Mouse (Mus musculus): ENCODE data around the gene Smco3.

Gene Smco3

DNA sequence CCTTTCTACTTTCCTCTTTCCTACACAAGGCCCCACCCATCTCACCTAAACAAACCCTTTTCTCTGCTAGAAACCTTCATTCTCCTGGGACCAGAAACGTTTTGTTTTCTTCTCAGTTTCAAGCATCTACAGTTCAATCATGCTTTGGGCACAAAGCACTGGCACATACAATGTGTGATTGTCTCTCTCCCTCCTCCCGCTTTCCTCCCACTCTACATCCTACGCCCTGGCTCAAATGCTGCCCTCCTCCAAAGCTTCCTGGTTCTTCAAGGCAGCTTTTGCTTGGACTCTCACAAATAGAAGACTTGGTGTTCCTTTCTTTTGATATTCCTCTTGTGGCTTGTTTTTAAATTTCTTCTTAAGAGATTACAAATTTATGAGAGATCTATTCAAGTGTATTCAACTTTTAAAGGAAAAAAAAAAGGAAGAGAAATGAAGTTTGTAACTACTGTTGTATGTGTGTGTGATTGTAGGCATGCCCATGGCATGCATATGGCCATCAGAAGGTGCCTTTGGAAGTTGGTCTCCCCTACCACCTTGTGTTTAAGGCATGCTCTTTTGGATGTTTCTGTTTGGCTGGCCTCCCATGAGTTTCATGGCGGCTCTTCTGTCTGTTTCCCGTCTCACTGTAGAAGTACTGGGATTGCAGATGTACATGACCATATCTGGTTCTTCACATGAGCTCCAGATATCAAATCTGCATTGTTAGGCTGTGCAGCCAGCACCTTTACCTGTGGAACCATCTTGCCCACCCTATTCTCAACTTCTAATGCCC is 10.6 kb upstream of the Smco3 start:
- no peak for DNase-seq (ENCODE audit: low spot score)

GRCm38 (mm10) chr6:136844903-136845302 is 9.7 kb upstream of the Smco3 start:
- no peak for DNase-seq (ENCODE audit: low spot score)

- no peak for DNase-seq (ENCODE audit: low spot score)
Observed at GRCm38 (mm10) chr6:136837323-136837722, 2.1 kb upstream of the Smco3 start.

DNA sequence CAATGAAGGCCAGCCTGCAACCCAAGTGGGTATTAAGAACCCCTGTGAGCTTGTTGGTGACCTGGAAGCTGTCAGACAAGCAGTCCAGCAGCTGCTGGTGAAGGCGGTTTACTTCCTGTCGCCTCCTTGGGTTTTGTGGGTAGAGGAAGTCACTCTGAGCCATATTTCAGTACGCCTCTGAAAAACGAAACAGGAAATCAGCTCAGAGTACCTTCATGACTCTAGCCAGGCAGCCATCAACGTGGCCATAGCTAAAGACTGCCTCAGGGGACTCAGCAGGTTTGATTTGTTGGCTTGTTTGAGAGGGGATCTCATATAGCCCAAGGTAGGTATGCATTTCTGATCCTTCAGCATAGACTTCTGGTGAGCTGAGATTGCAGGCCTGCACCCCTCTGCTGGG is 3.5 kb downstream of the Smco3 start:
- no peak for DNase-seq (ENCODE audit: low spot score)

DNA sequence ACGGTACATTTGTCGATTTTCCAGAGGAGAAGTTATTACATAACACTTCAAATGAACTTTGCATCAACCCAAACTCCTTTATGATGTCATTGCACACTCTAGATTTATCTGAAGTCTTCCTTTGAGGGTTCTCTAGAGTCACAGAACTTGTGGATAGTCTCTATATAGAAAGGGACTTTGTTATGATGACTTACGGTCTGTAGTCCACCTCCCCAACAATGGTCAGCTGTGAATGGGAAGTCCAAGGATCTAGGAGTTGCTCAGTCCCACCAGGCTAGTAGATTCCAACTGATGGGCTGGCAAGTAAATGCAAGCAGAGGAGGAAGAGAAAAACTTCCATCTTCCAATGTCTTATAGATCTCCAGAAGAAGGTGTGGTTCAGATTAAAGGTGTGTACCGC is 6.6 kb downstream of the Smco3 start:
- no peak for DNase-seq (ENCODE audit: low spot score)

DNA sequence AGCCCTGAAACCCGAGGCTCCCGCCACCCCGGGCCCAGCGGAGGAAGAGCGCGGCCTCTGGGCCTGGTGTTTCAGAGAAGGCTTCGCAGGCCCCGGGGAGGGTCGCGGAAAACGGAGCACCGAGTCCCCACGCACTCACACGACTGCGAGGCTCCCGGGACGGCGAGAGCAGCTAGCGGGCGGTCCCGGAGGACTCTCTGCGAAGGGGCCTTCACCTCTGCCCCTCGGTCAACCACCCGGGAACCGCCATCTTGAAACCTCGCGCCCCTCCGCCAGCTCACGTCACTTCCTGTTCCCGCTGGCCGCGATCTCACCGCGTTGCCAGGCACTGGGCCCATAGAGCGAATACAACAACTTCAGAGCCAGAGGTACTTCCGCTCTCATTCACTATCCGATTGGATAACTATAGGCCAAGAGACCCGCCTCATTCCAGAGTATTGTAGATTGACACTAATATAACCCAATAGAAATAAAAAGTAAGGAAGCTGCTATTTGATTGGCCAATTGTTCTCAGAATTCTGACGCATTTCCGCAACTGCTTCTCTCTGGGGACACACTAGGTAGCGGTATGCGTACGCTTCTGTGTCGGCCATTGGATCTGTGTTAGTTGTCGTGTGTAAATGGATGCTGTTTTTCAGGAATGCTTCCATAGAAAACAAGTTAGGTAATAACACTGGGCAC is 7.2 kb downstream of the Smco3 start, which contains the start of gene Wbp11:
Gene Wbp11, minus strand, starts transcription at position 353 of the 681 bp plus-strand sequence.
- peak; percentile 95 for DNase-seq (ENCODE audit: low spot score)

DNA sequence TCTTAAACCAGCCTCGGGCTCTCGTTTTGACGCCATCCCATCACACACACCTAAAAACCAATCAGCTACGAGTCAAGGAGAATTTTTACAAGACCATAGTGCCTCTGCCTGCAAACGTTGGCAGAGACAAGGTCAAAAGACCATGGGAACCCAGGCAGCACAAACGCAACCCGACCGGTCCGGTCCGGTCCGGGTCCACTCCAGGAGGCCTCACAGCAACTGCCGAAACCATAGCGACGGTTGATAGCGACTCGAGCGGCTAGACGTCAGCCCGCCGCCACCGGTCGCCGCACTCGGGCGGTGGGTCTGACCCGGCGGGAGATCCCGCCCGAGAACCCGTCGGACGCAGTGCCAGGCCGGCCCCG is 7.8 kb downstream of the Smco3 start, which contains the start of gene BC049715:
Gene BC049715, plus strand, starts transcription at position 111 of the 365 bp plus-strand sequence.
- no peak for DNase-seq (ENCODE audit: low spot score)

DNA sequence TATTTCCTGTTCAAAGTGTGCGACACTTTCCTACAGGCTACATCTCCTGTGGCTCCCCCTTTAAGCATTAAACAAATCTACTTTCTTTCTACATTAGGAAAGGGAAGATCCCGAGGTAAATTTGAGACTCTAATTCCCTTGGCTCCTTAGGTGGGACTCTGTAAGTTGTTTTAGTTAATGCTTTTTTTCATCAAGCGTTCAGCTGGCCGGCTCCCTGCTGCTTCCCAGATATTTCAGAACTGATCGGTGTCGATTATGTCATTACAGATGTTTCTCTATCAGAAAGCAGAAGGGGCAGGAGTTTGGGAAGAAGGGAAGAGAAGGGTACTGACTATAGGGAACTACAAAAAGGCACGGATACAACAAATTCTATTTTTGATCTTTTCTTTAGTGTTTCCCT is 8.1 kb downstream of the Smco3 start:
- no peak for DNase-seq (ENCODE audit: low spot score)

GRCm38 (mm10) chr6:136824987-136825386 is 10.3 kb downstream of the Smco3 start:
- no peak for DNase-seq (ENCODE audit: low spot score)

DNA sequence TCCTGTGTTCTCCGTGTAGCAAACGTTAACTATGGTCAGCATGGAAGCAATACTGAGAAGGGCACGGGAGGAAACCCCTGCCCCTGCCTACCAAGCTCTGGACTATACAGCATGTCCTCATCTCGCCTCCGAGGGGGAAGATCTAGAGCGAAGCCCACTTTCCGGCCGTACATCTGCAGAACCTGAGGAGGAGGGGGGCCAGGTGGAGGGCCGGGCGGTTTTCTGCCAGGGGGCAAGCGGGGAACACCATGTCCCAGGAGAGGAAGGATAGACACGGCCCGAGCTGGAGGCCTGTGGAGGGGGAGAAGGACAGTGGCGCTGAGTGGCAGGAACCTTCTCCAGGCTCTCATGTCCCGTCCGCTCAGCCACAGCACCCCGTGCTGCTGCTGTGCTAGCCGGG is 14.2 kb downstream of the Smco3 start:
- DNase-seq (ENCODE audit: low spot score), result no peak

- DNase-seq (ENCODE audit: low spot score), result no peak
Observed at GRCm38 (mm10) chr6:136820381-136820780, 14.9 kb downstream of the Smco3 start.

DNA sequence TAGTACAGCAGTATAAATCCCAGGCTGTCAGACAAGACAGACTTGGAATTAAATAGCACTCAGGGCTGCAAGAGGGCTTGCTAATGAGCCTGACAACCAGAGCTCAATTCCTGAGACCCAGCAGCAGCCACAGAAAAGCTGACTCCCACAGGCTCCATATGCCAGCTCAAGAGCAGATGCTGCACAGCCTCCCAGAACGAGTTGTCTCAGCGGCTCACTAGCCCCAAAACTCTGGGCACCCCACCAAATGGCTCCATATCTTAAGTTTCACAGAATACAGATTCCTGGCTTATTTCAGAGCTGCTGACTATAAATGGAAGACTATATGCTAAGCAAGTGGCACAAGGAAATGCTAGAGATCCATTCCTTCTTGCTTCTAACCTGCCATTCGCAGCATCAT is 17.7 kb downstream of the Smco3 start:
- no peak for DNase-seq (ENCODE audit: low spot score)

DNA sequence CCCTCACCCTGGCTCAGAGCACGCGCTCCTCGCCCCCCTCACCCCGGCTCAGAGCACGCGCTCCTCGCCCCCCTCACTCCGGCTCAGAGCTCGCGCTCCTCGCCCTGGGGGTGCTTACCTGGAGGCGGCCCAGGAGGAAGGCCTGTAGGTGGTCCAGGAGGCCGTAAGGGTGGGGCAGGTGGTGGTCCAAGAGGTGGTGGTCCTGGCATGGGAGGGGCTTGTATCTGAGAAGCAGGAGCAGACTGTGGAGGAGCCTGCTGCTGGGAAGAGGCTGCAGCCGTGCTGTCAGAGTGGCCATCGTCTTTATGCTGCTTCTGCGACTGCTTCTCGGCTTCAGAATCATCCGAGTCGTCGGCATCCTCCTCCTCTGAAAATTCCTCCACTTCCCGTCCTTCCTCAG is 18.4 kb downstream of the Smco3 start:
- DNase-seq (ENCODE audit: low spot score), result no peak

GRCm38 (mm10) chr6:136815381-136815780 is 19.9 kb downstream of the Smco3 start:
- no peak for DNase-seq (ENCODE audit: low spot score)

- no peak for DNase-seq (ENCODE audit: low spot score)
Observed at GRCm38 (mm10) chr6:136813117-136813516, 22.1 kb downstream of the Smco3 start.

DNA sequence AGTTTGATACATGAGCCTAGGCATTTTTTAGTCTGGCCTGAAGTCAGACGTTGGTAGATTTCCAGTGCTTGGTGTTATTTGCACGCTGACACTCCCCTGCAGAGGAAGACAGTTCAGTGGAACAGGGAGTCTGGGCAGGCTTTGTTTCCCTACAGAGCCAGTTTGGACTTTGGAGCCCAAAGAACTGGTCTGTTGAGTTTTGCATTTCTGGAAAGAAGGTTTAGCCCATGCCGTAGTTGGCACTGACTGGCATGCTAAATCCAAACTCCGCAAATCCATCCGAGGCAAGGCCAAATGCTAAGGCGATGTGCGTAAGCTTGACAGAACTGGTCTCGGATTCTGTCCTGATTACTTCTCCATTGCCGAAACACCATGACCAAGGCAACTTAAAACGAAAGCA is 24.1 kb downstream of the Smco3 start:
- DNase-seq (ENCODE audit: low spot score), result no peak

DNA sequence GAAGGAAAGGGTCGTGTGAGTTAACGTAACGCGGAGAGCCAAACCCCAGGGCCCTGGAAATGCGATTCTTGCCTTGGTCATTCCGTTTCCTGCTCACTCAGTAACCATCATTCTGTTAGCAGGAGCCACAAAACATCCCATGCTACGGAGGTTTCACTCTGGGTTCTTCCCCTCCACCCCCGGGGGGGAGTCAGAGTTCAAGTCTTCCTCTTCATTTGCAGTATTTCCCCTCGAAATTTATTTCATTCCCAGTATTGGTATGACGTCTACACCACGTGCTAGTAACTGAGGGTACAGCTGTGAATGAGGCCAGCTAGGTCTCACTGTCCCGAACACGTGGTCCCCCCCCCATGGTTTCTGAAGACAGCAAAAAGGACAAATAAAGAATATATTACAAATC is 25.6 kb downstream of the Smco3 start:
- DNase-seq (ENCODE audit: low spot score), result no peak

DNA sequence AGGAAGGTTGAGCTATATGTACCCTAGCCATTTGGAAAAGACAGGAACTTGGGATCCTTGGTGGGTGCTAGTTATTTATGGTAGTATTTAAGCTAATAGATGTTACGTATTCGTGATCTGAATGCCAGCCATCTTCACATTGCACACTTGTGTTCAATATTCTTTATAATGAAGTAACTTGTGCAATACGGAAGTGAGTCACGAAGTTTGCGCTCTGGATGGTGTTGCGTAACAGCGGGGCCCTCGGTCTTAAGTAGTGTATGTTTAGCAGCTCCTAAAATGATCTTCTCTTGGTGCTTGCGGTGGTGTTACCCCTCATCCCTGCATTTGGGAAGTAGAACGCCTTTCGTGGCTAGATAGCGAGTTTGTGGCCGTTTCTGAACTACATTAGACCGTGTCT is 26.2 kb downstream of the Smco3 start:
- DNase-seq (ENCODE audit: low spot score), result peak; percentile 75

DNA sequence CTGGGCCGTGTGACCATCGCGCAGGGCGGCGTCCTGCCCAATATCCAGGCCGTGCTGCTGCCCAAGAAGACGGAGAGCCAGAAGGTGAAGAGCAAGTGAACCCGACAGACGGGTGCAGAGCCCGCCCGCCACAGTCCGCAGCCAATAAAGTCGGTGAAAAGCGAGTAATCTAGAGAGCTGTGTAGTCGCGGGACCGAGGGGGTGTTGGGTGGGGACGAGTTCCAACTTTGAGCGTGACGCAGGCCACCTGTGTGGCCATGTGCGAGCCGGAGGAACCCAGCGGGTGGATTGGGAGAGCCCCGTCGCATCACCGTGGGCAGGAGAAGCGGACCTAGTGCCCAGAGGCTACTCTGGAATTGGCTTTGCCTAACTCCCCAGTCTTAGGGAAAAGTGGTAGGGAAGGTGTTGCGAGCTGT is 26.6 kb downstream of the Smco3 start:
- DNase-seq (ENCODE audit: low spot score), result peak; percentile 52

- DNase-seq (ENCODE audit: low spot score), result peak; percentile 98
Observed at GRCm38 (mm10) chr6:136808014-136808417, 27.2 kb downstream of the Smco3 start, which contains the start of gene H2afj. TSS of gene H2afj (plus strand) at chr6:136808244.

DNA sequence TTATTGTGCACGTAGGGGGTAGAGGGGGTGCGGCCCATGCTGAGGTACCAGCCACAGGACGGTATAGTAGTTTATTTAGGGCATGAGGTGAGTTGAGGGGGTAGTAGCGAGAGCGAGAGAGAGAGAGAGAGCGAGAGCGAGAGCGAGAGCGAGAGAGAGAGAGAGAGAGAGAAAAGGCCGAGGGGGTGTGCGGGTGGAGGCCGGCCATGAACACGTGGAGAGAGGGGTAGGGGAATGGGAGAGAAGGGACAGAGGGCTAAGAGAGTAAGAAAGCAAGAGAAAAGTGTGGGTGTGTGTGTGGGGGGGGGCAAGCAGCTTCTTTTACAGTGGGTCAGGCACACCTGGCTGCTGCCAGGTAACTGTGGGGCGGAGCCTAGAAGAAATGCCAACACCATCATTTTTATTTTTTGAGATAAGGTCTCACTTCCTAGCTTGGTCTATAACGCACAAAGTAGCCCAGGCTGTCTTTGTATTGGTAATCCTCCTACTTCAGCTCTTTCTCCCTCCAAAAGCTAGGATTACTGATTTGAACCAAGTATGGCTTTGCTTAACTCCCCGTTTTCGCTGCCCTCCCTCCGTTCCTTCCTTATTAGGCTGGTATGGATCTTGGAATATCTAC is 27.7 kb downstream of the Smco3 start:
- no peak for DNase-seq (ENCODE audit: low spot score)

DNA sequence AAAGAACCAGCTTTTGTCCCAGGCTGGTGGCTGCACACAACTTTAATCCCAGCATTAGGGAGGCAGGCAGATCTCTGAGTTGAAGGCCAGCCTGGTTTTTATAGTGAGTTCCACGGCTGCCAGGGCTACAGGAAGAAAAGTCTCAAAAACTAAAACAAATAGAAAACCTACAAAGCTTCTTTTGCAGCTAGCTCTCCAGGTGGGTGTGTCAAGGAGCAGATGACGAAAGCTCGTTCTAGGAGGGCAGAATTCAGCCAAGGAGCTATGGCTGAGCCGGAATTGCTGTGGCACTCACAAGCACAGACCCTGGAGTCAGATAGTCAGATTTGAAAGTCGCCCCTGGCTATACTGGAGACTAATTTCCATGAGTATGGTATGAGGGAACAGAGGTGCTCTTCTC is 28.4 kb downstream of the Smco3 start:
- no peak for DNase-seq (ENCODE audit: low spot score)

DNA sequence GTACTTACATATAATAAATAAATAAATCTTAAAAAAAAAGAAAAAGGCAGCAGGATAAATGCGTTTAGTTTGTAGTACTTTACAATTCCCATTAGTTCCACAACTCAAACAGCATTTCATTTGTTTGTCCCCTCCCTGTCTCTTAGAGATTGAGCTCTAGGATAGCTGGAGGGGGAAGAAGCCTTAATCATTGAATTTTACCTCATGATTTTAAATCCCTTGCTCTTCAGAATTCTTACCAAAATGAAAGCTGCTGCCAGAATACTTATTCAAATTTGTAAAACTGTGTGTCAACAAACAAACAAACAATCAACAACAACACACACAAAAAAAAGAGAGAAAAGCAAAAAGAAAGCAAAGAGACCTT is 29.9 kb downstream of the Smco3 start:
- no peak for DNase-seq (ENCODE audit: low spot score)

All from urinary bladder, postnatal 14 days (tissue).